Mouse (Mus musculus): ENCODE results near the gene Elane. TPM values are rescaled to one million over a fixed set of nuclear protein-coding genes. Genes with fewer than 3 reads are reported as not detected.
A peak's percentile ranks its signal among the peaks of the same experiment; 100 is the strongest.
"Not testable (repeated sequence)": the region's sequence is repeated elsewhere in the genome, so short reads cannot be mapped to it uniquely, and the experiment has no call there.

The Elane gene
- polyA plus RNA-seq, 1 experiment from 2014 or later = not detected

DNA sequence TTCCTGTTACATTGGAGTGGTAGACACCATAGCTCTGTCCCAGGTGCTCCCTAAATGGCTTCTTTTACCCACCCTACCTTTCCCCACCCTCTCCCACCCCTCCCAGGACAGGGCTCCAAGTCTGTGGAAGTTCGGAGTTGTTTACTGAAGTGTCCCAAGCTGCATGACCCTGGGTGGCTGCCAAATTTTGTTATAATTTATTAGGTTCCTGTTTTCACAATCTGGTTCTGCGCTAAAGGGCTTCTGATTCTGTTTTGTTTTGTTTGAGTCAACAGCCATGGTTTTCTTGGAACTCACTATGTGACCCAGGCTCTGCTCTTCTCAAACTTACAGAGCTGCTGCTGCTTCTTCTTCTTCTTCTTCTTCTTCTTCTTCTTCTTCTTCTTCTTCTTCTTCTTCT, 3.3 kb downstream of the Elane start:
- WGBS = 84% methylated on average over 2 of the region's 2 CpGs
- Histone ChIP-seq H3K27me3 (0 out of 2 replicates have a peak, but pooled peaks cover 3% of the 10 kb centered on the region), H3K27ac (replicated peaks) (no peak overlapping the region), H3K9ac (no peak overlapping the region), H3K9me3 (no peaks in the 10 kb centered on the region), H3K4me1 (replicated peaks) (no peaks in the 10 kb centered on the region; the same call in 1 of the 2 replicates), H3K4me3 (no peak overlapping the region), H3K36me3 (no peaks in the 10 kb centered on the region), H3K4me2 (no peak overlapping the region)
- no peak for ATAC-seq (ENCODE audit: low FRiP score, low read depth)

DNA sequence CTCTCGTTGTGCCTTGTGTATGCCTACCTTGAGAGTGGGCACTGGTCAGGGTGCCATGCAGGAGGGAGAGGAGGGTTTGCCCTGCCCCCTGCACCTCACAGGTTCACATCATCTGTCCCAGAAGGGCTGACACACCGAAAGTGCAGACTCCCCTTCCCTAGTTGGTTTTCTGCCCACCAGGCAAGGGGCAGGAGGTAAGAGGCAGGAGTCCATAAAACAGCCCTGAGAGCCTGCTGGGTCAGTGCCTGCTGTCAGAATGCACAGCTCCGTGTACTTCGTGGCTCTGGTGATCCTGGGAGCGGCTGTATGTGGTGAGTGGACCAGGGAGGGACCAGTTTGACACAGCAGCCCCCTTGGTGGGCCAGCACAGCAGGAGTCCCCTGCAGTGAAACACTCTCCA, 4.6 kb downstream of the Elane start, which contains the start of gene Cfd:
TSS of gene Cfd (plus strand) at position 184 of the 400 bp plus-strand sequence.
- WGBS = 37% methylated on average over 5 of the region's 5 CpGs
- Histone ChIP-seq H3K27ac (replicated peaks) (no peak within 1 kb of the TSS), H3K9ac (no peak within 1 kb of the TSS), H3K36me3 (peaks cover 6% of the 10 kb centered on the region; the same call in 1 of the 2 replicates), H3K4me1 (replicated peaks) (no peaks in the 10 kb centered on the region), H3K4me2 (no peak within 1 kb of the TSS), H3K9me3 (no peaks in the 10 kb centered on the region), H3K27me3 (0 out of 2 replicates have a peak, but pooled peaks cover 3% of the 10 kb centered on the region), H3K4me3 (no peak within 1 kb of the TSS)
- ATAC-seq (ENCODE audit: low FRiP score, low read depth) = no peak

DNA sequence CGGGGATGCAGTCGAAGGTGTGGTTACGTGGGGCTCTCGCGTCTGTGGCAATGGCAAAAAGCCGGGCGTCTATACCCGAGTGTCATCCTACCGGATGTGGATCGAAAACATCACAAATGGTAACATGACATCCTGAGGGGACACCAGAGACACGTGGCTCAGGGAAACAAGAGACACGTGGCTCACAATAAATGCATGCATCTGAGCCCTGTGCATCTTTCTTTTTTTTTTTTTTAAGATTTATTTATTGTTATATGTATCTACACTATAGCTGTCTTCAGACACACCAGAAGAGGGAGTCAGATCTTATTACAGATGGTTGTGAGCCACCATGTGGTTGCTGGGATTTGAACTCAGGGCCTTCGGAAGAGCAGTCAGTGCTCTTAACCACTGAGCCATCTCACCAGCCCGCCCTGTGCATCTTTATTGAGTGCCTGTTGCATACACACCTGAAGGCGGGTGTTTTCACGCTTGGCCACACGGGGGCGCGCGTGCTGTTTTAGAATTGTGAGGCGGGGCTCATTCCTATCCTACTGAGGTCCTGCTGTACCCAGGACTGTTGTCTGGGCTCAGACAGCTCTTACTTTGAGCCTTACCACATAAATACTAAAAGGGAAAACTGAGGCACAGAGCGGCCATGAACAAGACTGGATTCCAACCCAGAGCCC, 6.5 kb downstream of the Elane start:
- 44% methylated on average over 22 of the region's 22 CpGs for WGBS
- not testable (repeated sequence) for H3K4me3 ChIP-seq; H3K9ac ChIP-seq; H3K27ac ChIP-seq (replicated peaks); H3K4me2 ChIP-seq; H3K27me3 ChIP-seq; H3K4me1 ChIP-seq (replicated peaks); H3K9me3 ChIP-seq
- peak; percentile 46; the same call in 1 of the 2 replicates for ATAC-seq (ENCODE audit: low FRiP score, low read depth)
- peaks cover 10% of the 10 kb centered on the region; the same call in 1 of the 2 replicates for H3K36me3 ChIP-seq

DNA sequence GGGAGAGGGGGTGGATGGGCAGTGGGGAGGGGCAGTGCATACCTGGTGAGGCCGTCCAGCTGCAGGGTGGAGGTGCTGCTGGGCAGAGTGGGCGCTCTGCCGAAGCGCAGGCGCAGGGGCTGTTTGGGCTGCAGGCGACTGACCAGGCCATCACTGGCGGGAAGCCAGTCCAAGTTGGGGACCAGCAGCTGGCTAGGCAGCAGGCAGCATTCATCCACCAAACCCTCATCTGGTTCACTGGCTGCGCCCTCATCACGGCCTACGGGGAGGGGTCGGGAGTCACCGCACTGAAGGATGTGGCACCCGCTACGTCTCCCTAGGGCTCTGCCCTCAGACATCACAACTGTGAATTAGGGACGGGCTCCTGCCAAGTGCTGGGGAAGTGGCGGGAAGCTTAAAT, 10.3 kb downstream of the Elane start:
- 88% methylated on average over 16 of the region's 16 CpGs for WGBS
- Histone ChIP-seq H3K36me3 (peaks cover 17% of the 10 kb centered on the region; the same call in 1 of the 2 replicates), H3K4me1 (replicated peaks) (peaks cover 9% of the 10 kb centered on the region; the same call in 1 of the 2 replicates)

GRCm38 (mm10) chr10:79896814-79897213, 10.8 kb downstream of the Elane start:
- peaks cover 12% of the 10 kb centered on the region; the same call in 1 of the 2 replicates for H3K4me1 ChIP-seq (replicated peaks)
- no peak overlapping the region for H3K4me3 ChIP-seq
- 0 out of 2 replicates have a peak, but pooled peaks cover 2% of the 10 kb centered on the region for H3K27me3 ChIP-seq
- H3K36me3 ChIP-seq = peaks cover 17% of the 10 kb centered on the region; the same call in 1 of the 2 replicates
- no peak overlapping the region for H3K4me2 ChIP-seq
- H3K27ac ChIP-seq (replicated peaks) = no peak overlapping the region
- no peak for ATAC-seq (ENCODE audit: low FRiP score, low read depth)
- 86% methylated on average over 13 of the region's 13 CpGs for WGBS
- no peak overlapping the region for H3K9ac ChIP-seq
- H3K9me3 ChIP-seq = no peaks in the 10 kb centered on the region

More for the DNA sequence above, 10.3 kb downstream of the Elane start:
- Histone ChIP-seq H3K27me3 (0 out of 2 replicates have a peak, but pooled peaks cover 2% of the 10 kb centered on the region), H3K27ac (replicated peaks) (no peak overlapping the region), H3K4me3 (no peak overlapping the region), H3K9me3 (no peaks in the 10 kb centered on the region), H3K4me2 (no peak overlapping the region), H3K9ac (no peak overlapping the region)
- ATAC-seq (ENCODE audit: low FRiP score, low read depth) = no peak

DNA sequence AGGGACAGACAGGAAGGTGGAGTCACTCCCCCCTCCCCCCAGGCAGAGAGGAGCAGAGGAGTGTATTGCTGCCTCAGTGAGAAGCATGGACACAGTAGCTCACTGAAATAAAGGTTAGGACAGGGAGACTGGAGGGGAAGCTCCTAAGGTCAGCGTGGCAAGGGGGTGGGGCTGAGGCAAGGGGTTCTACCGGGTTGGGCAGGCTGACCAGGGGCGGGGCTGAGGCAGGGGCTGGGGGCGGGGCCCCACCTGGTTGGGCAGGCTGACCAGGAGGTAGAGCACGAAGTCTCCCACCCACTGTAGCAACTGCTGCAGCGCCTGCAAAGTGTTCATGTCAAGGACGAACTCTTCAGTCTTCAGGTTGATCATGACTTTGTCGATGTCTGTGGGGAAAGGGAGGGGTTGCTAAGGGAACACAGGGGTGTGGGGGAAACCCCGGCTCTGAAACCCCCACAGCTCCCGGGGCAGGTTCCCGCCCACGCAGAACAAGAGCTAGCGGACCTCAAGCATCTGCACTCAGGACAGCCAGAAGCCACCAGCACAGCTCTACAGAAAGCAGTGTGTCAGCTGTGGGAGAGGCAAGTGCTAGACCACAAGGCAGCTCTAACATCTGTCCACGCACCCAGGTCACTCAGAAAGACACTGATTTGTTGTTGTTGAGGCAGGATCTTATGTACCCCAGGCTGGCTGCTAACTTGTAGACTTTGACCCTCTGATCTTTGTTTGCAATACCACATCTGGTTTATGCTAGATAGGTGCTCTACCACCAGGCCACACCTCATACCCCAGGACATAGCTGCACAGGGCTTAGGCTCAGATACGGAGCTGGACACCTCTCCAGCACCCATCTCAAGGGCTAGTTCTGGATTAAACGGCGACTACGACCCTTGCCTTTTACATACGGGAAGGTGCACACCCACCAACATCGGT, 11.5 kb downstream of the Elane start:
- no peak overlapping the region for H3K4me2 ChIP-seq
- ATAC-seq (ENCODE audit: low FRiP score, low read depth) = no peak
- peaks cover 21% of the 10 kb centered on the region; the same call in 1 of the 2 replicates for H3K36me3 ChIP-seq
- peaks cover 12% of the 10 kb centered on the region; the same call in 1 of the 2 replicates for H3K4me1 ChIP-seq (replicated peaks)
- WGBS = 54% methylated on average over 20 of the region's 20 CpGs
- 0 out of 2 replicates have a peak, but pooled peaks cover 2% of the 10 kb centered on the region for H3K27me3 ChIP-seq
- no peak overlapping the region for H3K4me3 ChIP-seq
- H3K9me3 ChIP-seq = no peaks in the 10 kb centered on the region
- no peak overlapping the region for H3K27ac ChIP-seq (replicated peaks)
- no peak overlapping the region for H3K9ac ChIP-seq

- H3K9me3 ChIP-seq = no peaks in the 10 kb centered on the region
- H3K27ac ChIP-seq (replicated peaks) = peak overlapping the region; percentile 21; the same call in 1 of the 2 replicates
- peak; percentile 61; the same call in 1 of the 2 replicates for ATAC-seq (ENCODE audit: low FRiP score, low read depth)
- H3K4me3 ChIP-seq = no peak overlapping the region
- 0 out of 2 replicates have a peak, but pooled peaks cover 2% of the 10 kb centered on the region for H3K27me3 ChIP-seq
- peaks cover 30% of the 10 kb centered on the region for H3K36me3 ChIP-seq
- H3K9ac ChIP-seq = no peak overlapping the region
- no peak overlapping the region for H3K4me2 ChIP-seq
- WGBS = 13% methylated on average over 2 of the region's 2 CpGs
- H3K4me1 ChIP-seq (replicated peaks) = peaks cover 12% of the 10 kb centered on the region; the same call in 1 of the 2 replicates
These were observed 14.9 kb downstream of the Elane start for GRCm38 (mm10) chr10:79900951-79901410.

DNA sequence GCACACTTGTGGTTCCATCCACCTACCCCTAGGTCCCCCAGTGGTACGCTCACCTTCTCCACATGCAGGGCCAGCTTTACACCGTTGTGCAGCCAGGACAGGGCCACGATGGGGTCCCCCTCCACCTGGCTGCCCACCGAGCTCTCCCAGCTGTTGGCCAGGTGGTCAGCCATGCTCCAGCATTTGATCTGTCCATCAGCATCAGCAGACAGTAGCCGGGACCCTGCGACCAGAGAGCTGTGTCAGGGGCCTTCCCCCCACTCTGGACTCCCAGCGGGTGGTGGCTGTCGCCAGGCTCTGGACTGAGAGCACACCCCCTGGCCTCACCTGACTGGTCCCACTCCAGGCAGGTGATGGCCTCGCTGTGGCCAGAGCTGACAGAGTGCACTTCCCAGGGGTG, 20.7 kb downstream of the Elane start:
- H3K4me2 ChIP-seq = no peak overlapping the region
- no peak overlapping the region for H3K9ac ChIP-seq
- WGBS = 95% methylated on average over 9 of the region's 9 CpGs
- H3K36me3 ChIP-seq = peaks cover 35% of the 10 kb centered on the region
- no peaks in the 10 kb centered on the region for H3K9me3 ChIP-seq
- H3K4me1 ChIP-seq (replicated peaks) = peaks cover 12% of the 10 kb centered on the region
- H3K4me3 ChIP-seq = no peak overlapping the region
- no peak overlapping the region for H3K27ac ChIP-seq (replicated peaks)
- no peaks in the 10 kb centered on the region for H3K27me3 ChIP-seq
- no peak for ATAC-seq (ENCODE audit: low FRiP score, low read depth)

GRCm38 (mm10) chr10:79907415-79907814, 21.4 kb downstream of the Elane start:
- Histone ChIP-seq H3K36me3 (peaks cover 33% of the 10 kb centered on the region), H3K9ac (no peak overlapping the region), H3K4me2 (no peak overlapping the region), H3K27ac (replicated peaks) (no peak overlapping the region), H3K27me3 (no peaks in the 10 kb centered on the region), H3K4me3 (peak overlapping the region; percentile 92), H3K9me3 (no peaks in the 10 kb centered on the region), H3K4me1 (replicated peaks) (peaks cover 12% of the 10 kb centered on the region)
- 95% methylated on average over 10 of the region's 10 CpGs for WGBS
- no peak for ATAC-seq (ENCODE audit: low FRiP score, low read depth)

- Histone ChIP-seq H3K4me3 (peak within 1 kb of the TSS; percentile 92), H3K9ac (peak within 1 kb of the TSS; percentile 96), H3K4me1 (replicated peaks) (peaks cover 12% of the 10 kb centered on the region), H3K9me3 (no peaks in the 10 kb centered on the region), H3K27ac (replicated peaks) (peak within 1 kb of the TSS; percentile 100), H3K4me2 (peak within 1 kb of the TSS; percentile 59), H3K36me3 (peaks cover 31% of the 10 kb centered on the region), H3K27me3 (no peaks in the 10 kb centered on the region)
- ATAC-seq (ENCODE audit: low FRiP score, low read depth) = peak; percentile 94
- 1% methylated on average over 52 of the region's 52 CpGs for WGBS
These were observed 22.4 kb downstream of the Elane start, which contains the start of gene Med16 for GRCm38 (mm10) chr10:79908167-79909091. Gene Med16, minus strand, starts transcription at chr10:79908923.

Data from hindbrain, embryonic 15.5 days (tissue).